Mouse (Mus musculus) left cerebral cortex, adult 8-10 months (tissue): ENCODE results near the gene Prss23. TPM values are rescaled to one million over a fixed set of nuclear protein-coding genes. Genes with fewer than 3 reads are reported as not detected.

Source experiments
- DNase-seq, 2 experiments: peaks; one replicate each; pipeline ENCODE4 v3.0.0; 2022; ENCODE audit warnings: low spot score in 2 of 2
- total RNA-seq, 4 experiments: library from RNA; stranded (reverse); gene quantifications; 2 replicates each; pipeline ENCODE4 v1.2.4; 2022

Prss23 gene
- total RNA-seq, result 10 to 100 TPM; 14.7 to 20.7 (median 17.6) TPM

DNA sequence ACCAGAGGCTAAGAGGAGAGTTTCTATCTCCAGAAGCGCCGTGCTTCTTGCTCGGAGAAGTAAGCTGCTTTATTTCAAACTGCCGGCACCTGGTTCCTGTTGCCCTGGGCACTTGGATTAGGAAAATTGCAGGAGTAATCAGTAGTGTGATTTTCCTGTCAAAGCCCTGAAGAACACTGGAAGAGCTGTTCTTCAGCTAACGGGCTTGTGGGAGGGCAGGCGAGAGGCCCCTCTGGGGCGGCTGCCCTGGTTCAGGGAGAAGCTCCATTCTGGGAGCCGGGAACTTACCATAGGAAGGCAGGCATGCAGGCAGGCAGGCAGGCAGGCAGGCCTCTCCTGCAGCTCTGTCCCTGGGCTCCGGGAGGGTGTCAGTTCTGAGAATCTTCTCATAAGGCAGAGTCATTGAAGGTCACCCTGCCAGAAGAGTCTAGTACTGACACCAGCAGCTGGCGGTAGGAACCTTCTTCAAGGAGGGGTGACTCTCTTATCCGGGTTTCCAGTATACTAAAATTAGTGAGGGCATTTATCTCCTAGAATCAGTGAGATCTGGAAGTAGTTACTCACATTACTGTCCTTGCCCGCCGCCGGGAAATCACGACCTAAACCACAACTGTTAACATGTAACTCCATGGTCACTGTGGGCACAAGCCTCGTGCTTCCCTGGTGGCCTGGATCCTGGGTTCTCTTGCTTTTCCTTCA is at the start of gene Prss23:
TSS of gene Prss23 (minus strand) at position 457 of the 699 bp plus-strand sequence.
- DNase-seq, result no peak

DNA sequence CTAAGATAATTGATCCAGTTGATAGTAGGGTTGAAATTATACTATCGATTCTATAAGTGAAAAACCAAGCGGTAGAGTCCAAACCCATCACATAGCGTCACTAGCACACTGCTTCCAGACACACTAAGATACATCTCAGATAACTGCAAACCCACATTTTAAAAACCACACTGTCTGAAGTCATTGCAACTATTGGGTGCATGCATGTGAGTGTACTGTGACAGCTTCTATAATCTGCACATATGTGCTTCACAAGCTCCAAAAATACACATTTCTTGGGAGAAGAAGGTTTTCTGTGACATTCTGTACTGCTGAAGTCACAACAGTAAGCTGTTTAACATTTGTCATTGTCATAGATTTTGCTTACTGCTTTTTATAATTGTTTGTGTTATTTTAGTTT is 49.1 kb upstream of the Prss23 start:
- DNase-seq, result no peak

DNA sequence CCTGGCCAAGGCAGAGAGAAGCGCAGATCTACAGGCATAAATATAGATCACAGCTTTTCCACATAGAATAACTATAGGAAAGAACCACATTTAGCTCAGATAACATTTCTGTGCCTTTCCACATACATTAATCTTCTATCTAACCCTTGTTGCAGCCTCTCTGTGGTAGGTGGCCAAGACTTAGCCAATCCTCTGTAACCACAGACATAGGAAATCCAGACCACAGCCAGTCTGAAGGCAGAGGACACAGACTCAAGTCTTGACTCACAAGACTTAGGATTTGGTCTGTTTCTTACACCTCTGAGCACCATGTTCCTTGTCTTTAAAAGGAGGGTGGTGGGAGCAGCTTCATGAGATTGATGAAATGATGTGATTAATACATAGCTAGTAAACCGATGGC is 37.6 kb upstream of the Prss23 start:
- no peak for DNase-seq

DNA sequence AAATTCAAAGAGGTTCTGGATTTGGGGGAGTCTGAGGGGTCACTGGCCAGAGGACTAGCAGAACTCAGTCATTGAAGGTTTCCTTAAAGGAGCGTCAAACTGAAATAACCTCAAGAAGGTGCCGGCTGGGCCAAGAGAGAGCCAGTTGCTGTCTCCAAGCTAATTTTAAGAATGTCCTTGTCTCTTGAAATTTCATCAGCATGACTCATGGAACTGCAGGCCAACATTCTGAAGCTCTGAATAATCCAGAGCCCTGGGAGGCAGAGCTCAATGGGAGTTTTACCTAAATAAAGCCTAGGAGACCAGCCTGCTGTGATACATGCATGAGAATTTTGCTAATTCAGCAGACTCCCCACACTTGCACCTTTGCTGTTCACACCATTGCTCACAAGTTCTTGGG is 36.5 kb upstream of the Prss23 start:
- peak in 1 of 2 experiments; percentile 69 for DNase-seq

DNA sequence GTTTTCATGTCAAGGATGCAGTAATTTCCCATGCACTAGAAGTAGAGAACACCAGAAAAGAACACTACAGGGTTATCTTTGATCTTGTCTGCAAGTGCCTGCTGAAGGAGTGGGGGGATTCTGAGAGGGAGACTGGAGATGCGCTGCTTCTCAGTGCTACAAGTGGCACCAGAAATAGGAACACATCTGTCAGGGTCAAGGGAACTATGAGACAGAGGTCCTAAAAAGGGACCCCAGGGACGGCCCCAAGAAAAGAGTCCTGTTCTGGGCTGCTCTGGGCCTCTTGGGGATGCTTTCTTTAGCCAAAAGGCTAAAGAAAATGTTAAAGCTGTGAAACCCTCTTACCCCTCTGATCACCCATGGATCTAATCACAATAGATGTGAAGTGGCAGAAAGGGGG is 35.2 kb upstream of the Prss23 start:
- DNase-seq, result no peak

DNA sequence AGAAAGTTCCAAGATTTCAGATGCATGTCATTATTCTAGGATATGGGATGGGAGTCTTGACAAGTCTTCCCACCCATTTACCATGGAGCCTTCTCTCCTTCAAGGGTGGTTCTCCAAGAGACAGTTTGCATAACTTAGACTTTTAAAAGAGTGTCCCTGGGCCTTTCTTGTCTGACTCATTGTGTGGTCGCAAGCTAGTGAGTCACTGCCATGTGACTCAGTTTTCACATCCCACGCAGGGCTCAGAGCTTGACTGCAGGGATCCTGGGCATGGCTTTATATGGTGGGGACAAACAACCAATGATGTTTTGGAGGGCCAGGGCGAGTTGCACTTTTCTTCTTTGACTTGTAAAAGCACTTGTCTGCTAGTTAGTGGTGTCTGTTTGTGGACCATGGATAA is 34.0 kb upstream of the Prss23 start:
- peak in 1 of 2 experiments; percentile 55 for DNase-seq

DNA sequence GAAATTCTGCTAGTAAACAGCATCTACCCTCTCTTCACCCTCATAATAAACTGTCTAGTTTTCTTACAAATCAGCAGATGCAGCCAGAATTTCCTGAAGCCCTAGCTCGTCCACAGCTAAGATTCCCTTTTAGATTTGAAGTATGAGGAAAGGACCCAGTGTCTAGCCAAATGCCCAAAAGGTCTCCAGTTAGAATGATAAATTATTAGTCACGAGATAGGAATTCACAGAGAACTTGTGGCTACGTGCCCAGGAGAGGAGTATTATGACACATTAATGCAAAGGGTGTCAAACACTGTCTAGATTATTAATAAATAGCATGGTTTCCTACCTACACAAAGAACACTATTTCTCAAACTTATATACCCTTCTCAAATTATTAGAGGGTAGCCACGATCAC is 32.6 kb upstream of the Prss23 start:
- DNase-seq, result no peak

DNA sequence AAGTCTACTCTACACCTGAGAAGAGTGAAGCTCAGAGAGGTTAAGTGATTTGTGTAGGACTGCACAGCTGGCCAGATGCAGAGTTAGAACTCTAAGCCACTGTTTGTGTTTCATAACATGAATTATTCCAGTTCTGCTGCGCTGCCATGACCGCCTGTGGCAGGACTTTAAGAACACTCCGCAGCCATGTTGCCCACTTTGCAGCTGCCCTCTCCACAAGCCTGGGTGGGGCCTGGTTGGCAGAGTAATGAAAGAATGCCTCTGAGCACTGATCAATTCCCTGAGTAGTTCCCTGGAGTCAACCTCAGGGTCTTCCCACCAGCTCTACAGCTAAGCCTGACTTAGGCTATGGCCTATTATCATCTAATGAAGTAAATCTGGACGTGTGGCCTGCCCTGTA is 32.1 kb upstream of the Prss23 start:
- no peak for DNase-seq

DNA sequence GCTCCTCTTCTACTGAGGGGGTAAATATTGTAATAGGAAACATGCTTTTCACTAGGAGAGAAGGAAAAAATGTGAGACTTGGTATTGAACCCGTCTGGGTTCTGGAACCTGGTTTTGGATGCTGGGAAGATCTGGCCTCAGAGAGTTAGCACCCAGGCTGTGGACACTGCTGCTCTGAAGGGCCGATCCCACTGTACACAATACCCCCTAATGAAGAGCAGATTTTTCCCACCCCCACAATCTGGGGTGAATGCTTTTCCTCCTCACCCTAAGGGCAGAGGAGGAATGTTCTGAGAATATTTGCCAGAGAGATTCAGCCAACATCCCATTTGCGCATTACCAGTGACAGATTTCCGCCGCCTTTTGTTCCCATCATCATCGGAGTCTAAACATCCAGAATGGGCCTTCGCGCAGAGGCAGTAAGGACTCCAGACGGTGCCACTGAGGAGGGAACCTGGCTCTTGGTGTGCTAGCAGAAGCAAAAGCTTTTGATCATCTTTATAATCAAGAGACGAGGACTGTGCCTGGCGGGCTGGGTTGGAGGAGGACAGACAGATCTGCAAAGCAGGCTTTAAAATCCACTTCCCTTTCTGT is 31.6 kb upstream of the Prss23 start:
- DNase-seq, result no peak

DNA sequence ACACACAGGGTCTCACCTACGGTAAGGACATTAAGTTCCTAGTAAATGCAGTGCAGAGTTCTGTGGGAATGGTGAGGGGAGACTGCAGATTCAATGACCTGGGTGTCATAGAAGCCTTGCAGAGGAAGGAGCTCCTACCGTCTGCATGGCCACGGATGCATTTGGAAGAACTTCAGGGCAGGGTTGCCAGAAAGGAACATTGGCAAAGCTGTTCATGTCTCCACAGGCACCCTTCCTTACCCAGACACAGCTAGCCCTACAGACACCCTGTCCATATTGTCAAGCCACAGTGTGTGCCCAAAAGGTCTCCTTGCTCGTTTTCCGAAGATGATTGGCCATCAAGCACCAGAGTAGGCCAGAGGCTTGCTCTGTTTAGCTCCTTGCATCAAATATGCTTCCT is 30.1 kb upstream of the Prss23 start:
- DNase-seq, result no peak

DNA sequence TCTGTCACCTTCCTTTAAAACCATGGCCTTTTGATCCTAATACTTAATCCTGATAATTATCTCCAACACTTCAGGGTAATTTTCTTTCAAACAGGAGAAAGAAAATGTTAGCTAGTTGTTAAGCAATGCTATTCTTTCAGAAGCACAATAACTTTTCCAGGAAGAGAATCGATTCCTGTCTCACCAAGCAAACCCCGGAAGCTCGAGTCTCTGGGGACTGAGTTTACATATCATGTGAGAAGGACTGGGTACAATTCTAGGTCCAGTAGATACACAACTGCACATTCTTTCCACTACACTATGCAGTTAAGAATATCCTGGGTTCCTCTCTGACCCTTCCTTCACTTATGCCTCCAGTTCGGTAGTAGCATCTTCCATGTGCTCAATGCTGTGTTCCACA is 29.7 kb upstream of the Prss23 start:
- DNase-seq, result no peak

DNA sequence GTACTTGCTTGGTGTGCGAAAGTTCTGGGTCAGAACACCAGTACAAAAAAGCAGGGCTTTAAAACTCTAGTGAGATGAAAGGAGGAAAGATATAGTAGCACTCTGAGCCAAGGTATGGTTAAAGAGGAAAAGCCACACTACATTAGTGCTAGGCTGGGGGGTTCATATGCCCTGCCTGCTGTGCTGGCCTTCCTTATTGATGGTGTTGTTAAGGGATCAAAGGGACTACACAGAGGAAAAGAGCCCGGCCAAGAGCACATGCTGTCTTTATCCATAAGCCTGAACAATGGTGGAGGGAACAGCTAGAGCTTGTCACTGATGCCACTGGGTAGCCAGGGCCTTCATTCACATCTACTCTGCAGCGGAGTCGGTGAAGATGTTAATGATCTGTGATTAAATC is 28.2 kb upstream of the Prss23 start:
- no peak for DNase-seq

DNA sequence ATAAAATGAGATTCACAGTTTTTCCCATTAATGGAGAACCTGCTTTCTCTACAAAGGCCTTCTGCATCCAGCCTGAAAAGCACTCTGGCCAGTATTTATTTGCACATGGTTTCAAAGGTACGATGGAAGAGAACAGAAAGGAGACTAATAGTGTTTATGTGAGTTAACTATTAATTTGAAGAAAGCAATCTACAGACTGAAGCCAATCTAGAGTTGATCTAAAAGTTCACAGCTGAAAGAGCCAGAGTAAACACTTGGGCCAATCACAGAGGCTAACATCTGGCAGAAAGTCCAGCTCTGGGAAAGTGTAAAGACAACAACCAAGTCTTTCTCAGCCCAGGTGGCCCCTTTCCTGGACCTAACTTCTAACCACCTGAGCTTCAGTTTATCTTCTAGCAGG is 27.1 kb upstream of the Prss23 start:
- no peak for DNase-seq

DNA sequence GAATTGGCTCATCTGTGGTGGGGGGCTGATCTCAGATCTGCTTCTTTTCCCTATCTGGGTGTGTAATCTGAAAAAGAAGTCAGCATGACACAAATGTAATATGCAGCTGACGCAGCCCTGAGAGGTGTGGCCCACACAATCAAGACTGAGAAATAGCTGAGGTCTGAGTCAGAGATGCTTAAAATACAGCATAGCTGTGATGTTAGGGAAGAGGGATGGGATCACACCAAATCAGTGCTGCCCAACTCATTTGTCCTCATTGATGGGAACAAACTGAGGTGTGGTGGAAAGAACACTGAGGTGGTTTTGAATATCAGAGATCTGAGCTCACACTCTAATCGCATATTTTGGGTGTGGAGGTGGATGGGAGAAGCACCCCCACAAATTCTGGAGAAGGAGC is 14.0 kb upstream of the Prss23 start:
- DNase-seq, result peak in 1 of 2 experiments; percentile 53

DNA sequence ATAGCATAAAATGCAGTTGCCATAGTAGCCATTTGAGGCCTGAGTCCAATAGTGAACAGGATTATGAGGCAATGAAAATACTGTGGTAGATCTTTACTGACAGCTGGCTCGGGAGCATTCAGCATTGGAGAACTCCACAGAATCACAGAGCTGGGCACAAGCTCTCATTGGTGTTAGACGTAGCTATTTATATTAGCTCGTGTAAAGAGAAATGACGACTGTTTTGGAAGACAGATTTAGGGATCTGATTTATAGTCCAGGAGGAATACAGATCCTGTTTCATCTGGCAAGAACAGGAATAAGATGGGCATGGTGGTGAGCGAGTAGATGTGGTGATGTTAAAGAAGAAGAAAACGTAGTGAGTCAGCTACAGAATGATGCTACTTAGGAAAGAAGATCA is 12.4 kb upstream of the Prss23 start:
- no peak for DNase-seq

DNA sequence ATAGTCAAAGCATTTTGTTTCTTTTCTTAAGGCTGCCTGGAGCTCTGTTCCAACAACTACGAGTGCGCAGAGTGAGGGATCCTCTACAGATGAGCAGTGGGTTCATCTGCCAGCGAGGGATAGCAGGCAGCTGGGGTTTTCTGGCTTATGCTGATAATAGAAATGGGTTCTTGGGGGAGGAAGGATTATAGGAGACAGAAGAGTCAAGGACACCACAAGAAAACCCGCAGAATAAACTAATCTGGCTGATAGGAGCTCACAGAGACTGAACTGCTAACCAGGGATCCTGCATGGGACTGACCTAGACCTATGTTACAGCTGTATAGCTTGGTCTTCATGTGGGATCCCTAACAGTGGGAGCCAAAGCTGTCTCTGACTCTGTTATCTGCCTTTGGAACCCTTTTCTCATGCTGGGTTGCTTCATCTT is 456 bp upstream of the Prss23 start:
- no peak for DNase-seq

DNA sequence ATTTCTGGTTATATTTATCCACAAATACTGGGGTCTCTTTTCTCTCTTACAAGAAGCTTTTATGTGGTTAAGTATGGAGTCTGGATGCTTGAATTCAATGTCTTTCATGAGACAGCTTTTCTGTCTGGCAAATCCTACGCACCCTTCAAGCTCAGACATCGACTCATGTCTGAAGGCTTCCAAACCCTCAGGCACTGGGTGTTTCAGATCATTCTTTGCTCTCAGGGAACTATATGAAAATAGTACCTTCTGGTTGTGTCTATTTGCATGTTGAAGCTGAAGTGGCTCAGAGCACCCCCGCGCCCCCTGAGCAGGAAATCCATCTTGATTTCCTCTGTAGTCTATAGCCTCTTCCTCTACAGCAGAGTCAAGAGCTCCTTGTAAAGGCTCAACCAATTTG is 3.2 kb downstream of the Prss23 start:
- DNase-seq, result no peak

DNA sequence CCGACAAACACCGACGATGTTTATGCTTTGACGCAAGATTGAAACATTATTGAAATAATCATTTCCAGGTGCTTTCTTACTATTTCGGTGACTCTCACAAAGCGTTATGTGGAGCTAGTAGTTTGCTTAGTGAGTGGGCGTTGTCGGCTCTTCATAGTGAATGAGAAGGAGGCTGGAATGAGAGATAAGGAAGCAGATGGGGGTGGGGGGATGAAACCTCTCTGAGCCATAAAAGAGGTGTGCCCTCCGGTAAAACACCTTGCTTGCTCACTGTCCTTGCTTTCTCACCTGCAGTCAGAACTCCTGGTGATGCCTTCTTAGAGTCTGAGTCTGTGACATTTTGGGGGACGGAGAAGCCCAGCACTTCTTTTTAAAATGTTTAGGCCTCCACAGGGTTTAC is 4.8 kb downstream of the Prss23 start:
- DNase-seq, result no peak

DNA sequence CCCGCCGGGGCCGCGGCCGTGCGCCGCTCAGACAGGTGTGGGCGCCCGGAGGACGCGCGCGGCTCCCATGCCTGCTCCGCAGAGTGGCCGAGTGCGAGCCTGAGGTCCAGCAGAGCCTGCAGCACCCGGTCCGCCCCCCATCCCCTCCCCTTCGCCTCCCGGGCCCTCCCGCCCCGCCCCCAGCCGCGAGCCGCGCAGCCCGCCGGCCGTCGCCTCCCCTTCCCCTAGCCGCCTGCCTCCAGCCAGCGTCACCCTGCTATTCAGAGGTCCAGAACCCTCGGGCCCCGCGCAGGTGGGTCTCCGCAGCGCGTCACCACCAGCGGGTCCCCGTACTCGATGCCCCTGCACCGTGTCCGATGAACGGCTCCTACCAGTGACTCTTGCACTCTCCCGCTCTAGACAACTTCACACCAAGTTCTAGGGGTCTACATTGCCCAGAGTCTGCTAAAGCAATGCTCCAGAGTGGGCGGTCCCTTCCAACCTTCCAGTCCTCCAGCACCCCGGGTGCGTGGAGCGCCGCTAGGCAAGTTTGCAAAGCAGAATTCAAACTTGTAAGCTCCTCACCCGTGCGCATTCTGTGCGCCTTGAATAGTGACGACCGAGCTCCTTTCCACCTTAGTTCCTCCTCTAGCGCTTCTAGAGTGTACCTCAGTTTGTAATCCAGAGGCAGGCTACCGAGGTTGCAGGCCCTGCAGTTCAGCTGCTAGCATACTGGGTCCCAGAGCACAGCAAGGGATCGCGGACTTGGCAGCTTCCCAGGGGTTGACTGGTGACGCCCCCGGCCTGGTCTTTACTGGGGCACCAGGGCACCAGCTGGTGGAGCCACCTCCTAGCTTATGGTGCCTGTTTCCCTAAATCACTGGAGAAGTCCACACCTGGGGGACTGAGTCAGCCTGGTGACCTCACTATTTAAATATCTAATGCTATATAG is 9.3 kb downstream of the Prss23 start:
- peak in 1 of 2 experiments; percentile 25 for DNase-seq

DNA sequence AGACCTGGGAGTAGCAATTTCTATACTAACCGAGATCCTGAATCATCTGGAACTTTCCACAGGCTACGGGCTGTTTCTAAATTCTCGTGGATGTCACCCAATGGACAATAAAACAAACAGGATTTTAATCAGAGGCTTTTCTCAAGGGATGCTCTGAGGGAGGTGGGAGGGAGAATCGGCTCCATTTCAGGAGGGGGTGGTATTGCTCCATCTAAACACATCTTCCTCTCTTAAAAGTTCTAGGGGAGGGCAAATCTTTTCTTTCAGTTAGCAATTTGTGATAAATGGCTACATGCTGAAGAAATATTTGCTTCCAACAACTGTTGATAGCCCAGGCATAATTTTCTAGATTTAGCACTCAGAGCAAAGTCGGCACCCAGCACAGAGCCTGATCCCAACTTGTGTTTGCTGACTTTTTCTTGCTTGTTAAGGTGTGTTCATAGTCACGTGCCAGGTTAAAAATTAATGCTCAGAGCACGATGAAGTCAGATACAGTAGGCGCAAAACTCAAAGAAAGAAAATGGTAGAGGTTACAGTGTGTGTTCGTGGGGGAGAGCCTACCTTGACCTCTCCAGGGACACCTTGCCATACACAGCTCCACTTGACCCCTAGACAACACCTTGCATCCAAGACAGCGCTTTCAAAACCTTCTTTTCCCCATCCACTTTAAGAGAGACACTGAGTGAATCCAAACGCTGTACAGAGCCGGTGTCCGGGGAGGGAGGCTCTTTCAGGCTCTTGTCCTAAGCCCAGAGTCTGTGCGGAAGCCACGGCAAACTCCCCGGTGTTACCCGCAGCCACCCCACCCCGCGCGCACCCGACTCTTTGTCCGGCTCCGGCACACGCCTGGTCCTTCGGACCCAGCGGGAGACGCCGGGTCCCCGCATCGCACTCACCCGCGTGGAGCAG is 10.2 kb downstream of the Prss23 start:
- no peak for DNase-seq

DNA sequence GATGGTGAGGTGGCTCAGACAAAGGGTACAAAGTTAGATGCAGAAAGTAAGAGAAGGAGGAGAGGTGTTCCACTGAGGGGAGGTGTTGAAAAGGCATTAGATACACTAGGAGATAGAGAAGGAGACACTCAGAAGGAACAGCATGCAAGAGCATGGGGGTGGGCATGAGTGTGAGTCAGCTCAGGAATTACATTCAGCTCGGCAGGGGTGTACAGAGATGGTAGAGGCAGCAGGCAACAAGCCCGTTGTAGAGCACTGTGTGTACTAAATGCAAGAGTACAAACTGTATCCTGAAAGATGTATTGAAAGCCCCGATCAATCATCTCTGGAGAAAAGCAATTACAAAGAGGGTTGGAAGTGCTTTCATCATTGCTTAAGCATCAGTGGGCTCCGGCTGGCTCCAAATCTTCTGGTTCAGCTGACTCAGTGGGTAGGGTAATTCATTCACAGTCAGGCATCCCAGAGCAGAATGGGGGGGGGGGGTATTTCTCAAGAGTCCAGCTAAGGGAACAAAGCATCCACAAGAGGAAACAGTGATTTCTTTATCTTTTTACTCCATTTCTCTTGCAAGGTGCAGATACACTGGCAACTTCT is 15.0 kb downstream of the Prss23 start:
- peak in 1 of 2 experiments; percentile 41 for DNase-seq
